13 mouse cellular contexts compared by ENCODE assay signal in genomic region chr14:98037175-98037574, GRCm38 (mm10).
"Had no signal": no experiment of that assay in that cellular context is flagged by ENCODE, and none has a peak within 500 bp of the region (broad histone marks: within the 10 kb centered on the region; RNA-seq: fewer than 3 reads in every experiment).

No protein-coding gene starts in this region.

- H3K27me3 ChIP-seq: midbrain, embryonic 13.5 days; midbrain, embryonic 15.5 days; neural tube, embryonic 12.5 days had no signal

- H3K9me3 ChIP-seq: midbrain, embryonic 13.5 days; midbrain, embryonic 15.5 days; neural tube, embryonic 12.5 days had no signal

- H3K4me2 ChIP-seq: lung, embryonic 14.5 days; midbrain, embryonic 11.5 days; midbrain, embryonic 13.5 days; midbrain, embryonic 15.5 days; neural tube, embryonic 12.5 days had no signal

- H3K27ac ChIP-seq: midbrain, embryonic 13.5 days; midbrain, embryonic 15.5 days; neural tube, embryonic 12.5 days had no signal

- H3K36me3 ChIP-seq: midbrain, embryonic 13.5 days; midbrain, embryonic 15.5 days; neural tube, embryonic 12.5 days had no signal

- DNase-seq: lung, adult 18-20 months; lung, embryonic 14.5 days; lung, postnatal 10 days; lung, postnatal 4 days; right cerebral cortex, postnatal 14 days; spleen, adult 18-20 months; thymus, adult 18-20 months; thymus, postnatal 14 days; thymus, postnatal 36 days had no signal

- H3K4me3 ChIP-seq: midbrain, embryonic 13.5 days; midbrain, embryonic 15.5 days; neural tube, embryonic 12.5 days had no signal

- H3K9ac ChIP-seq: lung, embryonic 14.5 days; midbrain, embryonic 13.5 days; midbrain, embryonic 15.5 days; neural tube, embryonic 12.5 days had no signal

- H3K4me1 ChIP-seq: midbrain, embryonic 13.5 days; midbrain, embryonic 15.5 days; neural tube, embryonic 12.5 days had no signal

- ATAC-seq: midbrain, embryonic 13.5 days; midbrain, embryonic 15.5 days had no signal
